Mouse (Mus musculus) monocyte, adult 2 months (primary cell): ENCODE data around the gene Dscam.

Source experiments
- DNase-seq, 2 experiments: peaks; one replicate each; pipeline ENCODE4 v3.0.0; 2022; ENCODE audit warnings: low spot score in 2 of 2, low read depth in 1 of 2

Dscam gene

DNA sequence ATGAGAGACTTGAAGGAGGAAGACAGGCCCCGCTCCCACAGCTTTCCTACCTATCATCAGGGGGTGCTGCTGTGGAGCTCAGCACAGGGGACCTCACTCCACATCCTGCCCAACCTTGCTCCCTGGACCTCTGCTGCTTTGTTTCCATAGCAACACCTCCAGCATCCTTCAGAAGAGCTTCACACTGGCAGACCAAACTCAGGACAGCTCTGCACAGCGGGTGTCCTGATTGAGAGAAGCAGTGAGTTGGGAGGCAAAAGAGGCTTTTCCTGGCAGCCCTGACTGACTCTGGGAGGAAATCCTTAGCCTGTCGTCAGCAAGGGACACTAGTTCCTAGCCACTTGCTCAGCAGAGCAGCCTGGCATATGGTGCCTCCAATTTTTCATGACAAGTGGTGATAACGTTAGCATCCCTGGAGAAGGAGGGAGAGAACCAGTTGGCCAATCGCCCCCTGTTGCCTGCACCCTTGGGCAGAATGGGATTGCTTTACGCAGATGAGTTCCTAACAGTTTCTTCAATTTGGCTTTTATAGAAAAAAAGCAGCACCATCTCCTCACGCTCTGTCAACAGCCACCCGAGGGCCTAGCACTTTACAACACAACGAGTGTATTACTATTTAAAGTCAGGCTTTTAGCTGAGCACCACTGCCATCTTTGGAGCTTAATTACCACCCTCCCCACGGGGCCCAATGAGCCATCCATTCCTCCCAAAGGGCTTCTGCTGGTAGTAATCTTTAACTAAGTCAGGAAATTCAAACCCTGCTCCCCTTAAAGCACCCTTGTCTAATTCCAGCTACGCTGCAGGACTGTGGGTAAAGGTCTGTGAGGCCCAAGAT is 224.9 kb downstream of the Dscam start:
- DNase-seq = no peak

DNA sequence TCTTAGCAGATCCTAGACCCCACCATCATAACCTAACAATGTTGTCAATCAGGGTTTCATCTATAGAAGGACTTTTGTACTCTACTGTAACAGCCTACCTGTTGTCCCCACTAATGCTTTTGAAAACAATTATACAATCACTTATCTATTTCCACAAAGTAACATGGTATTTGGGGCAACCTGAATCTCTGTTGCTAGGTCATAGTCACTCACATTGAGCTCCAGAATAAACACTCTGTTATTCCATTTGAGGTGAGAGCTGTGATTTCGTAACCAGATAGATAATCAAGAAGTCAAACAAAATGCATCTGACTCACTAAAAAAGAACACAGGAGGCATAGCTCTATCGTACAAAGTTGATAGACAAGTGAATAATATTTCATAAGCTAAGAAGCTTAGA is 226.9 kb downstream of the Dscam start:
- DNase-seq = no peak

DNA sequence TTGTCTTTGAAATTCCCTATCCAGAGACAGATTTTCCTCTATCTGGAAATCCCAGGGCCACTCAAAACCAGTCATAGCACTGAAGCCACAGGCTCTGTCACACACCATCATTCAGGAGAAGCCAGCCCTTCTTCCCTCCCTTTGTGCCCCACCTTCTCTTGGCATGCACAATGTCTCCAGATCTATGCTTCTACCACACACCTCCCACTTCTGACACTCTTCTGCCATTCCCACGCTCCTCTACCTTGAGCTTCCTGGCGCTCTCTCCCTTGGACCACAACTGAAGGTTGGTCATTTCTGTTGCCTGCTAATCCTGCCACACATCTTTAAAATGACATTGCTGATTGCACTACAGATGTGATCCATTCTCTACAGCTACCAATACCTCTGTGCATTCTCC is 235.8 kb downstream of the Dscam start:
- no peak for DNase-seq

DNA sequence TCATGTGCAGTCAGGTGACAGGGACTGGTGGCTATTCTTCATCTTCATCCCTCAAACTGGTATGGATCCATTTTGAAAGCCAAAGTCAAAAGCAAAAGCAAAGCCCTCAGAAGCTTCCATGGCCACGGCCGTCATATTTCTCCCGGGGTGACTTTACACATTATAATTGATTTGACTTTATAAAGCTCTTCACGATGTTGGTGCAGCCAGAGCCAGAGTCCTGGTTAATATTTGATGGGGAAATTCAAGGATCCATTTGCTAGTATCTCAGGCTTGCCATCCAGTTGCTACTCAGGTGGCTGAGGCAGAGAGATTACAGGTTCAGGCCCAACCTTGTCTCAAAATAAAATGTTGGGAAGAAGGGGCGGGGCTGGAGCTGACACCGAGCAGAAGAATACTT is 238.3 kb downstream of the Dscam start:
- no peak for DNase-seq

DNA sequence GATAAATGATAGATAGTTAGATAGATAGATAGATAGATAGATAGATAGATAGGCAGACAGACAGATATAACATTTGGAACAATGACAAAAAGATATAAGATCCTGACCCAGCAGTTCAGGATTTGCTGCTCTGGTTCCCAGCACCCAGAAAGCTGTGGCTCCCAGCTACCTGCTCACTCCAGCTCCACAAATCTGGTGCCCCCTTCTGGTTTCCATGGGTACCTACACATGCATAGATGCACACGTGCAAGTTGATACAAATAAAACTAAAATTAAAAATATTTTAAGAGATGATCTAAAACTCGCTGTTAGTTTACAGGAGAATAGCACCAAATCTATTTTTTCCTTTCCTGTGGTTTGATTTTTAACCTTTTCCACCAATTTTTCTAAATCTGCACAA is 238.8 kb downstream of the Dscam start:
- DNase-seq = no peak

DNA sequence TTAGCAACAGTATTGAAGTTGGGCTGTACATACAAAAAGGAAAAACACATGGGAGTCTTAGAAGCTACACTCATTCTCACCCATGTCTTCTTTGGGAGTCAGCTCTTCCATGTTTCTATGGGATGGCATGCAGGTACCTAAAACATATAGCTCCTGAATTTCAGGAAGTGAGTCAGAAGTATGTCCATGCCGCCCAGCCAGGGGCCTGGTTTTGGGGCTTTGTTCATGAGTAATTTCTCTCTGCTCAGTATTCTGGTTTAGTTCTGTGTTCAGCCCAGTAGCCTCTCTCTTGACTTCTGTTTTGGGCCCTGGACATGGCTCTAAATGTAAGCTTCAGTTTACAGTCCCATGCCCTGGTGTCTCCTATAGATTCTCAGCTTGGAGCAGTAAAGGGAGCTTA is 242.5 kb downstream of the Dscam start:
- no peak for DNase-seq

DNA sequence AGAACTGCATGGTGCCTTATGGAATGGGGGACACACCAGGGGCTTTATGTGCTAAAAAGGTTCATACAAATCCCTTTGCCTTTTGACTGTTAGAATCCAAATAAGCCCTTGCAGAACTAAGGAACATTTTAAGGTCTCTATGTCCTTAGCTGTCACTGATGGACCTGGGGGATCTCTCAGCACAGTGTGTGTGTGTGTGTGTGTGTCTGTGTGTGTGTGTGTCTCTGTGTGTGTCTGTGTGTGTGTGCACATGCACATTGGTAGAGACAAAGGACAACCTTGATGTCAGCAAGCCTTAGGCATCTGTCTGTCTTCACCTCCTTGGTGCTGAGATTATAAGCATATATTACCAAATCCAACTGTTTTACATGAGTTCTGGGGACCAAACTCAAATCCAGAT is 243.1 kb downstream of the Dscam start:
- no peak for DNase-seq

DNA sequence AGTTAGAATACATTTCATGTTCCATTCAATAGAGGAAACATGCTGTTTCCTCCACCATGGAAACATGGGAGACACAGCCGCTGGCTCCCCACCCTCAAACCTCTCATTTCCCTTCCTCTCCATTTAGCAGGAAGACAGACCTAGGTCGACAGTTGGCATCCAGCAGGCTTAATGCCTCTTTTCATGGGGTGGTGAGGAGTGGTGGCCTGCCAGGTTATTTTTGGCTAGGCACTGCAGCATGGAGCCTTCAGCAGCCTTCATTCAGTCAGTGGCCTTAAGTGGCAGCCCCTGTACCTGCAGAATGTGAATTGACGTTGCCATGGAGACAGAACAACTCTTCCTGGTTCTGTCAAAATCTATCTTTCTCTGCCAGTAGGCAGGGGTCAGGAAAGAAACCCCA is 243.6 kb downstream of the Dscam start:
- no peak for DNase-seq

DNA sequence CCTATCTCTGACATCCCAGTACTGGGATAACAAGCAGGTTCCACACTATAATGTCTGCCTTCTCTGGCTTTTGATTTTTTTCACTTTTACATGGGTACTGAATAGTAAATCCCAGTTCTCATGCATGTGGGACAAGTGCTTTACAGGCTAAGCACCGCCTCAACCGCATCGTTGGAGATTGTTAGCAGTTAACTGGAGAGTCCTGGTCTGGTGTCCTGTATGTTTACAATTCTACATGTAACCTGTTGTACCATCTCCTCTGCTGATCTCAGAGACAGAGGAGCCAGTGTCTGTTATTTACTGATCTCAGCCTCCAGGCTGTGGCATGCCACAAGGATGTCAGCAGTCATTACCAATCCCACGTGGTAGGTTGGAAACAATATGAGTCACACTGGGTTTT is 246.6 kb downstream of the Dscam start:
- no peak for DNase-seq

DNA sequence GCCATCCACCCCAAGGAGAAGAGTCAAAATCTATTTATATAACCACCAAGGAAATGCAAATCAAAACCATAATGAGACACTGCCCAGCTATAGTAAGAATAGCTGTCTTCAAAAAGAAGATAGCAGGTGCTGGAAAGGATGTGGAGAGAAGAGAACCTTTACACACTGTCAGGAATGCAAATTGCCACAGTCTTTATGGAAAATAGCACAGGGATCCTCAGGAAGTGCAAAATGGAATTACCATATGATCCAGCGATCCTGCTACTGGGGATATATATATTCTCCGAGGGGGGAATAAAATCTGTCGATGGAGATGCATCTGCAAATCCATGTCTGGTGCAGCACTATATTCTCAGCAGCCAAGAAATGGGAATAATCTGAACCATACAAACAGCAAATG is 256.1 kb downstream of the Dscam start:
- no peak for DNase-seq

DNA sequence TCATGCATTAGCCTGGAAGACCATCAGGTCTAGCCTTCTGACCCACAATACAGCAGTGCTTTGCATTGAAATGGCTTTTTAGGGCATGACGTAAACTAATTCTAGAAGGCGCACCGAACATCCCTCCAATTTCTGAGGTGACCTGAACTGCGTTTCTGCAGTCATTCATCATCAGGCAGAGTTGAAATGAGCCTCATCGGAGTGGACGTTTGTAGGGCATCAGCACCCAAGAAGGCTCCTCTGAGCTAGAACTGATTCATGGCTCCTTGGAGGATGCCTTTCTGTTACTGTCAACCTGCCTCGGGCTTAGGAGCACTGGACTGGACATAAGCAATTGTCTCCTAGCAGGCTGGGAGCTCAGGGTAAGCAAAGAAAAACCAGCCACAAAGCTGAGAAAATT is 257.7 kb downstream of the Dscam start:
- no peak for DNase-seq

DNA sequence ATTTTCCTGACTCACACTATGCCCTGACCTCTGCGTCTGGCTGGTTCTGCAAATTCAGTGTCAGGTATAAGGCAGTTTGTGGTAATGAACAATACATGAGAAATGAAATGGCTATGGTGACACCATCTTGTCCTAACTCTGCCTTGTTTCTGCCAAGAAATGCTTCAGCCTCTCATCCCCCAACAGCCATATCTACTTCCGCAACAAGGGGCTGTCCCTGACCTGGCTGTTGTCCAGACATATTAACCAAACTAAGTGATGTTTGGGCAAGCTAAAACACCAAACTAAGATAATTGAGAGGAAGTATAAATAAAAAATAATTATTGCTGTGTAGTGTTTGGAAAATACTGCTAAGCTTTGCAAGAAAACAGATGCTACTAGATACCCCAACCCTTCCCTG is 258.4 kb downstream of the Dscam start:
- DNase-seq = no peak

DNA sequence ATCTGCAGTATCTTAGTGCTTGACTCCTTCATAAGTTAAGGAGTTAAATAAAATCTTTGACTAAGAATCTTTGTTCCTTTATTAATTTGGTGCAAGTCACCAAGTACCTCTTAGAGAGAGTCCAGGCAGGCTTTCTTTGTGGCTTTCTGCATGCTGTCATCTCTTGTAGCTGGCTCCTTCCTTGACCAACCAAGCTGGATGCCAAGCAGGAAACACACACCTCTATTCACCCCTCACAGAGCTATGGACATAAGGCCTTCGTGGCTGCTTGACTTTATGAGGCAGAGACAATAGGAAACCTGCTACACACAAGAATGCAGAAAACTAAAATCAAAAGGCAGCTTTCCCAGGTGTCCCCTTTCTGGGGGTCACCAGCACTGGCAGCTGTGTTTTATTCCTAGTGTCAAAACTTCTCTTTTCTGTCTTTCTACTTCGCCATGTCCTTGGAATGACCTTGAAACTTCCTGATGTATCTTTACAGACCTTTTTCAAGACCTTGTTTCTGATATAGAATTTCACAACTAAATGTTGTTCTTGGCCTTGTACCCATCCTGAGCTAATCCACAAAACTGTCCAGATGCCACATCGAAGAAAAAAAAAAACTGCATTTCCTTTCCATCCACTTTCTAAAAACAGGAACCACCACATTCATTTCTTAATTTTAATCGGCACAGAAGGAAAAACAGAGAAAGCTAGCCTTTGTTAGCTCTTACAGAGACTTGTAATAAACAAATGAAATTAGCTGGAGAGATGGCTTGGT is 260.0 kb downstream of the Dscam start:
- DNase-seq = no peak

DNA sequence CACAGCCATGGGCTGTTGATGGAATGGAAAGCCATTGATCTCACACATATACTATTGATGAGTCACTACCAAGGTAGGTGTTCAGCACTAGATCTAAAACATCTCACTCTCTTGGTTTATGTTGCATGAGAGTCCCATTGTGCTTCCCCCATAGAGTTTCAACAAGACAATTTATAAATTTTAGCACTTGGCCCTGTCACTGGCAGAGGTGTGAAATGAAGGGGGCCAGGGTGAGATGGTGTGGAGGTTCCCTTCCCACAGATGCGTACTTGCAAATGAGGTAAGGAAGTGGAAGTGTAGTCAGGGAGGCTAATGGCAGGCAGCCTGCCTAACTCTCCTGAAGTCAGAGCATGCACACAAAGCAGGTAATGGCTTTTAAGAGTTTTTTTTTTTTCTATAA is 262.7 kb downstream of the Dscam start:
- no peak for DNase-seq

DNA sequence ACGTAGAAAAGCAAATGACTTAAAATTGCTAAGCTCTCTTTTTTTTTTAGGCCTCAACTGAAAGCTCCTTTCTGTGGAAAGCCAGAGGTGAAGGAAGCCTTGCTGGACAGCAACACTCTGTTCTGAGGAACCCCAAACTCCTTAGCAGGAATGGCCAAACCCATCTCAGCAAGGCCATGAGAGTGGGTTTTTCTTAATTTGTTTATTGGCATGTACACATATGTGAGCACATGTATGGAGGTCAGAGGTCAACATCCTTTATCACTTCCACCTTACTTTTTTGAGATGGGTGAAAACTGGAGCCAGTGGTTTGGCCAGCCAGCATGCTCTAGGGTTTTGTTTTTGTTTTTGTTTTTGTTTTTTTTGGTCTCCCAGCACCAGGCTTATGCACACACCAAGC is 263.5 kb downstream of the Dscam start:
- no peak for DNase-seq

DNA sequence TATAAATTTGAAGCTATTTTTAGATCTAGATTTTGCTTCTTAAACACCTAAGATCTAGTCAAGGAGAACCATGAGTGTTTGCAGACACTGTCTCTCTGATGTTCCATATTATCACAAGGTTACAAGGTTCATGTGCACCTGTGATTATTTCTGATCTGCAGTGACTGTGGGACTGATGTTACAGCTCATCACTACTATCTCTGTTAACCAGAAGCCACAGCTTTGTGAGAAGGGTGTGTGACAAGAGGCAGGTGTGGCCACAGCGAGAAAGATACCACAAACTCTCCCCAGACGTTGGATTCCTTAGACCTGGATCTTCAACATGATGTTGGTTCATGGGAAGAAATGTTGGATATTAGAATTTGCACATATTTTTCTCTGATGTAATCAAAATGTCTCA is 263.9 kb downstream of the Dscam start:
- no peak for DNase-seq

DNA sequence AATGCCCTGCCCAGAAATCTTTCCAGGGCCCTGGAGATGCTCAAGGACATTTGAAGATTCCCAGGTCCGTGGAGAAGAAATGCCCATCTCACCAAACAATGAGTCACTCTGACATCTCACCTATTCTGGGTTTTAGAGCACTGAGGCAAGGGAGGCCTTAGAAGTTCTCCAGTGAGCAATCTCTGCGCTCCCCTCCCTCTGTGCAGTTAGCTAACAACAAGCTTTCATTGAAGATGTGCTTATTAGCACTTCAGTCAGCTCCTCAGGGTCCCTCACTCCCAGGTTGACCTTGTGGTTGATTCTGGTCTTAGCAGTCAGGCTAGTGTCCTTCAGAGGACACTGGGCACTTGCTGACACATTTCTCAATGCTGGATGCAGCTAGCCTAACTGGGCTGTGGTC is 265.8 kb downstream of the Dscam start:
- no peak for DNase-seq

DNA sequence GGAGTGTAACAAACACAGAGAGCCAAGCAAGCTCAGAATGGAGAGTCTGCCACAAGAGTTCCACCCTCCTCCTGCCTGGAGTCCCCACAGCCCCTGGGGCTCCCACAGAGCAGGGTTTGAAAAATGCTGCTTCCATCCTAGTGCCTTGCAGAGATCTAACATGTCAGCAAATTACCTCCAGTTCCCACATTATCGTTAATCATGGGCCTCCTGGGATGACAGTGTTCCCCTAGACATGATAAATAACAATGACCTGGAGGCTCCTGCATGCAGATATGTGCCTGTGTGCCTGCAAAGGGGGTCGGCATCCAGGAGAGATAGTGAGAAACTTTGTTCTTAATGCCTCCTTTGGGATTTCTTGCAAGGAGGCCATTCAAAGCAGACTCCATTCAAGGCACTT is 266.2 kb downstream of the Dscam start:
- DNase-seq = no peak

DNA sequence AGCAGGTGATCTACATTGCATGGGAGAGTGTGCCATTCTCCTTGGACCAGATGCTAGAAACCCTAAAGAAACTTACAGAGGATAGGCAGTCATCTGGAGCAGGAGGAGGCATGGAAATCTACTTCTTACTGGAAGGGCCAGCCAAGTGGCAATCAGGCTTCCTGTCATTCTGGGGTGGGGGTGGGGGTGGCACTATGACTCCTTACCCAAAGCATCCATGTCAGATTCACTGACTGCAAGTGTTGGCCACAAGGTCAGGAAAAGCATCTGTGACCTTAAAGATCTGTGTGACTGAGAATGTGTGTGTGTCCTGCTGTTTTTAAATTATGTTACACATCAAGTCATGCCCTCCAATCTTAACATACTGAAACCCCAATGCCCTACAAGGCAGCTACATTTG is 268.0 kb downstream of the Dscam start:
- DNase-seq = no peak

DNA sequence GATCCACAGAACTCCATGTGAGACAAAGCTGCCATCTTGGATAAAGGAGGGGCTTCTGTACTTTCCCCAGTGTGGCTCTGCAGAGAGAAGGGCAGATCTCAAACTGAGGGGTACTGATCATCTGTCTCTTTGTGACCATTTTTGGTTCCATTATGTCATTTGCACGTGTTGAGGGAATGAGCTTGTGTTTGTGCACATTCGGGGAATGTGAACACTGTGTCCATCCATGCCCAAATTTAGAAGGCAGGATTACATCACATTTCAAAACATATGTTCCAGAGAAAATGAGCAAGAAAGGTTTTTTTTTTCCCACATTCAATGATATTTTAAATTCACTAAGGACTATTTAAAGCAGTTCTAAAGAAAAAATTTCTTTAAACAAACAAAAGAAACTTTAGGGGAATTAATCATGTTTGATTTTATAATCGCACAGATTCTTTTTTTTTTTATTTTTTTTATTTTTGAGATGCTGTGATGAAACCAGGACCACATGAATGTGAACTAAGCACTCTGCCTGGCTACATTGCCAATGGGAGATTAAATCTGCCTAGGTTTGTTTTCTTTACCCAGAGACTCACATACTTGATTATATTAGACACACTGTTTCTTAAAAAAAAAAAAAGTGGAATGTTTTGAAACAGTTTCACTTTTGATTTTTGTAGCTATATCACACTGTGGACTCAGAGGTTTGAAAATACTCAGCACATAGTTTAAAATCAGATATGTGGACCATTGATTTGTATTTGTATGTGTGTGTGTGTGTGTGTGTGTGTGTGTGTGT is 269.1 kb downstream of the Dscam start:
- no peak for DNase-seq

DNA sequence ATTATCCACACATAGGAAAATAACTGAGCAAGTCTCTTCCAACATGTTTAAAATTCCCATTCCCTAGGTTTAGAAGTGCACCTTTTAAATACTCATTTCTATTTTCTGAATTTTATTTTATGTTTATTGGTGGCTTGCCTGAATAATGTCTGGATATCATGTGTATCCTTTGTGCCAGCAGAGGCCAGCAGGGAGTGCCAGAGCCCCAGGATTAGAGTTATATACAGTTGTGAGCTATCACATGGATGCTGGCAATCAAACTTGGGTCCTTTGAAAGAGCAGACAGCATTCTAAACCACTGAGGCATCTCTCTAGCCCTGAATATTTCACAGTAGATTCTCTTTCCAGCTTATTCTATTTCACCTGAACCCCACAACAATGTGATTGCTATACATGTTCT is 271.2 kb downstream of the Dscam start:
- no peak for DNase-seq

DNA sequence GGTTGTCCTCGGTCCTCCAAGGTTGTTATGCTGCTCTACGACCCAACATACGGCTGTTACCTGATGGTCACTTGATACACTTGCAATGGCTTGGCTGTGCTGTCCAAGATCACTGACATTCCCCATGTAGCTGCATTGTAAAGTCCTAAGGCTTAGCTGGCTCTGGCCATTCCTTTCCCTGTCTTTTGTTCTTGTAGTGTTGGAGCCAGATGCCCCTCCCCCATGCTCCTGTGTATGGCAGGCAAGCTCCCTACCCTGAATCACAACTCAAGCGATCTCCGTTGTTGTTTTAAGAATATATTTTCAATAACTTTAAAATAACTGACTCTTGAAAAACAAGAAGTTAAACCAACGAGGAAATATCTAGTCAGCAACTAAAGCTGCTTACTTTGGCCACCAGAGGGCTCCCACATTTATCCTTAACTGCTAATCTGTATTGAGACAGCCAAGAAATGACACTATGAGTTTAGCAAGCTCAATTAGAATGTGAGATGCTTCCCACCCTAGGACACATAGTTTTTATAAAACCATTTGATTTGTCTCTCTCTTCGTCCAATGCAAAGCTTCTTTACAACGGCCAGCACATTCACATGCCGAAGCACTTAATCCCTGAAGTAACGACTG is 273.9 kb downstream of the Dscam start:
- no peak for DNase-seq
